Mouse (Mus musculus) urinary bladder, adult 2 months (tissue): ENCODE data around the gene Tcn2. TPM values are rescaled to one million over a fixed set of nuclear protein-coding genes. Genes with fewer than 3 reads are reported as not detected.
"Not testable (repeated sequence)": the region's sequence is repeated elsewhere in the genome, so short reads cannot be mapped to it uniquely, and the experiment has no call there.

ENCODE experiments used
- DNase-seq: peaks from one replicate; pipeline ENCODE4 v3.0.0; 2022; ENCODE audit warnings: low spot score
- polyA plus RNA-seq: library from polyadenylated mRNA; depleted of rRNA; stranded (reverse); fragments of >200 nt; gene quantifications from 2 replicates; pipeline ENCODE4 v1.2.3, GENCODE M21; 2012; rRNA removed

Tcn2 gene
- 101 and 110 TPM in 2 replicates for polyA plus RNA-seq

GRCm38 (mm10) chr11:3931511-3932211 is at the start of gene Tcn2:
Gene Tcn2 (minus strand): TSS chr11:3932159.
- DNase-seq: peak; percentile 63

- DNase-seq: no peak
Measured at GRCm38 (mm10) chr11:3981536-3981935, 49.6 kb upstream of the Tcn2 start.

GRCm38 (mm10) chr11:3978421-3978820 is 46.5 kb upstream of the Tcn2 start:
- no peak for DNase-seq

- DNase-seq: no peak
Measured at GRCm38 (mm10) chr11:3976678-3977077, 44.7 kb upstream of the Tcn2 start, which contains the start of gene 4930556J24Rik. Gene 4930556J24Rik (minus strand): TSS chr11:3976778.

- no peak for DNase-seq
Measured at GRCm38 (mm10) chr11:3974311-3974710, 42.4 kb upstream of the Tcn2 start.

GRCm38 (mm10) chr11:3973081-3973480 is 41.1 kb upstream of the Tcn2 start:
- DNase-seq: no peak

- DNase-seq: peak; percentile 6
Measured at GRCm38 (mm10) chr11:3970361-3970760, 38.4 kb upstream of the Tcn2 start.

- DNase-seq: peak; percentile 5
Measured at GRCm38 (mm10) chr11:3969837-3970236, 37.9 kb upstream of the Tcn2 start.

GRCm38 (mm10) chr11:3964416-3965172 is 32.6 kb upstream of the Tcn2 start:
- DNase-seq: no peak

- peak; percentile 64 for DNase-seq
Measured at GRCm38 (mm10) chr11:3963610-3964415, 31.9 kb upstream of the Tcn2 start, which contains the start of gene Pes1. Gene Pes1 (plus strand): TSS chr11:3963975.

- DNase-seq: no peak
Measured at GRCm38 (mm10) chr11:3963155-3963554, 31.2 kb upstream of the Tcn2 start.

- DNase-seq: no peak
Measured at GRCm38 (mm10) chr11:3961761-3962160, 29.8 kb upstream of the Tcn2 start.

GRCm38 (mm10) chr11:3960901-3961300 is 28.9 kb upstream of the Tcn2 start:
- no peak for DNase-seq

GRCm38 (mm10) chr11:3955371-3955770 is 23.4 kb upstream of the Tcn2 start:
- DNase-seq: not testable (repeated sequence)

- DNase-seq: not testable (repeated sequence)
Measured at GRCm38 (mm10) chr11:3954876-3955275, 22.9 kb upstream of the Tcn2 start.

GRCm38 (mm10) chr11:3946386-3946785 is 14.4 kb upstream of the Tcn2 start:
- DNase-seq: no peak

- peak; percentile 3 for DNase-seq
Measured at GRCm38 (mm10) chr11:3941371-3941770, 9.4 kb upstream of the Tcn2 start.

GRCm38 (mm10) chr11:3937321-3937874 is 5.4 kb upstream of the Tcn2 start:
- DNase-seq: peak; percentile 1

- DNase-seq: no peak
Measured at GRCm38 (mm10) chr11:3936318-3936717, 4.4 kb upstream of the Tcn2 start.

- DNase-seq: peak; percentile 9
Measured at GRCm38 (mm10) chr11:3935135-3935534, 3.2 kb upstream of the Tcn2 start.

- DNase-seq: peak; percentile 4
Measured at GRCm38 (mm10) chr11:3933756-3934285, 1.9 kb upstream of the Tcn2 start.
